Mouse (Mus musculus) heart, adult 2 months (tissue): Measurements from ENCODE around the gene Lamb1.

Source experiments
- CTCF ChIP-seq: fragments of 200-600 bp; IDR thresholded peaks from 2 replicates; pipeline ENCODE4 v1.8.1; 2022; ENCODE audit warnings: antibody characterized with exemption, mild to moderate bottlenecking, moderate library complexity
- POLR2A ChIP-seq: fragments of 200-500 bp; IDR thresholded peaks from 2 replicates; pipeline ENCODE4 v1.6.1; 2011; ENCODE audit warnings: mild to moderate bottlenecking, low read depth, low read length, control low read depth; ENCODE audit not compliant: insufficient read depth

- TF ChIP-seq CTCF (no peak), POLR2A (no peak)
These were observed 16.9 kb upstream of the Lamb1 start for GRCm38 (mm10) chr12:31248165-31248564.
